Mouse (Mus musculus) mouse embryonic stem cell (cell line): ENCODE data around the gene Dicer1.

Experiments
- in situ Hi-C, 2 experiments: fragments of 300-500 bp; cut with MboI; formaldehyde crosslinking; loops; 1 replicate in 1 of 2; 3 replicates in 1 of 2; pipeline ENCODE4 v1.14.3; 2019 to 2020; ENCODE audit warnings: low sequenced_read_pairs in 2 of 2, low pct_unique_long_range_greater_than_20kb in 1 of 2, mixed read lengths in 1 of 2; ENCODE audit not compliant: unreplicated experiment in 1 of 2

The Dicer1 gene

DNA sequence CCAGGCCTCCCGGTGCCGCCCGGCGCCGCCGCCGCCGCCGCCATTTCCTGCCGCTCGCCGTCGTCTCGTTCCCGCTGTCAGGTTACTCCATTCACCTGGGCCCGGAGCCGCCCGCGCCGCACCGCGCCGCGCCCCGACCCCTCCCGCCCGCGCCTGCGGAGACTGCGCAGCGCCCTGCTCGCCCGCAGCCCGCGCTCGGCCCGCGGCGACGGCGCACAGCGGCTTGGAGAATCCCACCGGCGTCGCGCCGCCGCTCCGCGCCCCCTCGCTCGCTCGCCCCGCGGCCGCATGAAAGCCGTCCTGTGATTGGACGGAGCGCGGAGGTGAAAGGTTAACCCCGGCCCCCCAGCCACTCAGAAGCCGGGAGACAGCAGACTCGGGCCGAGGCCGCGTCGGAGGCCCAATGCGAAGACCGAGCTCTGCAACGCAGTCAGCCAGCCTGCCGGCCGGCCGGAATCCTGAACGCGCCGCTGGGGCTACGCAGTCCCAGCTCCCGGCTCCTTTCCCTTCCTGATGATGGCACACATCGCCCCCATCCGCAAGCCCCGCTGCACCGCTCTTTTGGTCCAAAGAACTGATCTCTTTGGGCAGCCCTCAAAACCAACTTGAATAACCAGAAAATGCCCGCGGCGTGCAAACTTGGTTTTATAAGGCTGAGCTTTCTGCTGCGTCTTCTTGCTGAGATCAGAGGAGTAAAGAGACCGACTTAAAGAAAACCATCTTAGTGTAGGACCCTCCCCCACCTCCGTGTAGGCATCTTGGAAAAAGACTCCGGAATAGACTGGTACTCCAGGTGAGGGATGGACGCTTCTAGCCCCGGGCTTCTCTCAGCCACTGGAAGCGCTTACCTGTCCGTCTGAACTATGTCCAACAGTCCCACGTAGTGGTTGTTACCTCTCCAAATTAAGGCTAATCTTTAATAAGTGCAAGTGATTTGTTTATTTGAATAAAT lies at the start of gene Dicer1:
TSS of gene Dicer1 (minus strand) at position 139 of the 952 bp plus-strand sequence.
- in situ Hi-C loops, result no loop called here

GRCm38 (mm10) chr12:104799365-104799764 lies 47.6 kb upstream of the Dicer1 start:
- in situ Hi-C loops, result no loop called here

DNA sequence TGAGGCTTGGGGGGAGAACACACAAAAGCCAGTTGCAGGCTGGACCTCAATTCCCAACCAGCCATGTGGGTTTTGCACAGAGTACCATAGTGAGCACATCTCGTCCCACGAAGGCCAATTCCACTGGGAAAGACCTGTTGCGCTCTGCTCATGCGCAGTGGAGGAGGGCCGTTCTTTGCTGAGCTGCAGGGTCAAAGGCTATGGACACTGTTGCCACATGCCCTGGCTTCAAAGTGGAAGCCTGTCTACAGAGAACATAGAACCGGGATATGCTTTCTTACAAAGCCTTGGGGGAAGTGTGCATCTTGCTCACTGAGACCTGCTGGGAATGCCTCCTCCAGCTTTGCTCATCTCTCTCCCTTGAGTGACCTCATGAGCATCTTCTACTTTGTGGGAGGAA lies 46.2 kb upstream of the Dicer1 start:
- in situ Hi-C loops, result no loop called here

GRCm38 (mm10) chr12:104796635-104797378 lies 45.1 kb upstream of the Dicer1 start:
- in situ Hi-C loops, result no loop called here

- in situ Hi-C loops, result no loop called here
These were observed 43.2 kb upstream of the Dicer1 start for GRCm38 (mm10) chr12:104794957-104795356.

DNA sequence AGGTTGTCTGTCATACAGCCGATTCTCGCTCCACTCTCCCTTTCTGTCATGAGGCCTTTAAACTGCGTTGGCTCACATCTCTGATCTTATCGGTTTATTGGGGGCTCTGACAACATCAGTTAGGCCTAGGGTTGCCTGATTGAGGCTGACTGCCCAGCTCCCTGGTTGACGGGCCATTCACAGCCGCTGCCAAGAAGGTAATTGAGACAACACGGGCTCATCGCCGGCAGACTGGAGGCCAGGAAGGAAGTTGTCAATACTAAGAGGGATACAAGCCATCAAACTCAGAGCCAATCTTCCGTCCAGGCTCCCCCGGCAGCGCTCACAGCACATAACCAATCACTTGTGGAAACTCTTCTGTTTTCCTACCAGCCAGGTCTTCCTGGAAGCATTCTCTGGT lies 41.7 kb upstream of the Dicer1 start:
- in situ Hi-C loops, result no loop called here

- in situ Hi-C loops, result no loop called here
These were observed 25.9 kb upstream of the Dicer1 start for GRCm38 (mm10) chr12:104777603-104778002.

DNA sequence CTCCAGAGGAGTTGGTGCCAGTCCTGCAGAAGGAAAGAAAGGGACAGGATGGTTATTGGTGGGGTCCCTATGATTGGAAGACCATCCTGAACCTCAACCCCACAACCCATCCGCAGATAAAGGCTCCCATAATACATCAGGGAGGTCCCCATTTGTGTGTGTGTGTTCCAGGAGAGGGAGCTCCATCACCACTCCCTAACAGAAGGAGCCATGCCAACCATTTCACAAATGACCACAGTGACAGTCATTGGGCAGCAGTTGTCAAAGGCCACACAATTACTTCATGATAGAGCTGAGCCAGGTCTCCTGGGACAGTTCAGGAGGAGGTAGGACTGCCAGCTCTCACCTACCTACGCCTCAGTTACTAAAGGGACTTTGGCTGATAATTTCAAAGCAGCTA lies 20.2 kb upstream of the Dicer1 start:
- in situ Hi-C loops, result no loop called here

DNA sequence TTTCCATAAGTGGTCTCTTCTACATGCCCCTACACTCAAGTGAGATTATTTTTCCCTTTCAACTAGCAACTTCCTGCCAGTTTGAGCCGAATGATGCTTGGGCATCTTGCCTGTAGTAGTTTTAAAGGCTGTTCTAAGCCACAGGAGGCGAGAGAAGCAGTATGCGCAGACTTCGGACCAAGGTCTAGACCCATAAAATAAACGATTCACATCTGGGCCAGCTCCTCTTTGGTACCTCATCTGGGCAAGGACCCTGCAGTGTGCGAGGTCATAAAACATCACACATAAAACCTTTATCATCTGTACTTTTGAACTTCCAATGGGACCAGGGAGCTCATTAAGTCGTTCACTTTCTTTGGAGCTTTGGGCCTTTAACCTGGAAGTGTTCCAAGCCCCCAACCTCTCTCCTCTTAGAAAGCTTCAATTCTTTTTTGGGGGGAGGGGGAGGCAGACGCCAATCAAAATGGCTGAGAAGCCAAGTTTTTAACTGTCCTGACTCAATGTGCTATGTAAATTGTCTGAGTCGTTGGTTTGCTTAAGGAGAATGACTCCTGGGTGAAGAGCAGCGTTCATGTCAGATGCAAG lies 17.5 kb upstream of the Dicer1 start:
- in situ Hi-C loops, result no loop called here

GRCm38 (mm10) chr12:104767183-104767582 lies 15.4 kb upstream of the Dicer1 start:
- in situ Hi-C loops, result no loop called here

DNA sequence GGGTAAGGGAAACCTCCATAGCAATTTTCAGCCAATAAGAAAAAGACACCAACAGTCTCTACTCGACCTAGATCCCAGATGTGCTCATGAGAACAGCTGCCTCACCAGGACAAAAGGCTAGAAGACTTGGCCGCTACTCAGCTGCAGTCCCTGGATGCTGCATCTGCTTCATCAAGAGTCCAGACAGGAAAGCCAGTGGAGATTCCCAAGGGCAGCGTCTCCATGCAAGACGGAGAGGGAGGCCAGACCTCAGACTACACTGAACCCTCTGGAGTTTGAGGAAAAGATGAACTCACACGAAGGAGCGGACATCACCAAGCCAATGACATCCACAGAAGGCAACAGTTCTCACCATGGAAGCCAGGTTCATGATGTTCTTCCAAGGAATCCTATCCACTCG lies 14.0 kb upstream of the Dicer1 start:
- in situ Hi-C loops, result no loop called here

GRCm38 (mm10) chr12:104765116-104765515 lies 13.4 kb upstream of the Dicer1 start:
- in situ Hi-C loops, result no loop called here

GRCm38 (mm10) chr12:104763918-104764317 lies 12.2 kb upstream of the Dicer1 start:
- in situ Hi-C loops, result no loop called here

GRCm38 (mm10) chr12:104761411-104761810 lies 9.7 kb upstream of the Dicer1 start:
- in situ Hi-C loops, result no loop called here

- in situ Hi-C loops, result no loop called here
These were observed 6.3 kb upstream of the Dicer1 start for GRCm38 (mm10) chr12:104758066-104758465.

DNA sequence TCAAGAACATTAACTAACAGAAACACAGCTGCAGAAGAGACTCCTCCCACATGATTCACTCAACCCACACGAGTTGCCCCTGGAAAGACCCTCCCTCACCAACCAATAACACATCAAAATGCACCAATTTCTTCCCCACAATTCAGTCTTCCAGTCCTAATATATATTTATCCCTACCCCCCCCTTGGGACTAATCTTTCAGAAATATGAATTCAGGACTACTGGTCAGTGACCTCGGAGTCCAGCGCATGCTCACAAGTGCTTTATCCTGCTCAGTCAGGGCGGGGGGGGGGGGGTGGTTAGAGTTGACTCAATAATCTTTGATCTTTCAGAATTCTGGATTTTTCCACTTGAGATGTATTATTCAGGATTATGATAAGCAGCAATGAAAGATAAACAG lies 1.9 kb upstream of the Dicer1 start:
- in situ Hi-C loops, result no loop called here

- in situ Hi-C loops, result no loop called here
These were observed 380 bp downstream of the Dicer1 start for GRCm38 (mm10) chr12:104751331-104751813.

DNA sequence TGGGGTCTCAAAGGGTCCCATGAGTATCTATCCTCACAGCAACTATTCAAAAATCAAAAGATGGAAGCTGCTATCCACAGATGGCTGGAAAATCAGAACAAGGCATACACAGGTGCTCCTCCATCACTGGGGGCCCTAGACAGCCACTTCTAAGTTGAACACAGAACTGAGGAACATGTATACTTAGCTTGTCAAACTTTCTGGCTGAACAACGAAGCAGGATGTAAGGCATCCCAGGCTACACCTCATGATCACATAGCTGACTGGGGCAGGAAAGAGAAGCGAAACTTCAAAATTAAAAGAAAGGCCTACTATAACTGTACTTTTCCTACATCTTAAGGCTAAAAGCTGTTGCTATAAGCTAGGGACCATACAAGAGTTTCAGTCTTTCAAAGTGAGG lies 2.8 kb downstream of the Dicer1 start:
- in situ Hi-C loops, result no loop called here

DNA sequence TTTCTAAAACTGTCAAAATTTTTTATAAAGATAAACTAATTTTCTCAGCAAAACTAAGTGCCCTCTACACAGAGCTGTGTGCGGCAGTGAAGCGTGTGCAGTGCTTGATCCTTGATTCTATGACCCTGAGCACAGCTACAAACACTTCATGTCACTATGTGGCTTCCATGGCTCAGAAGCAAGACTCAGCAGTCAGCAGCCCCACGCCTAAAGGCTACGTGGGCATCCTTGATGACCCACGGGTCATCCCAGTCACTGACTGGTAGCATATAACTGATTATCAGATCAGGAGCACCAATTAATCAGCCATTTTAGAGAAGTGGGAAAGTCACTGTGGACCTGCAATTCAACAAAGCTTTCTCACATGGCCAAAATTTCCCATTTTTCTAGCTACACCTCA lies 4.5 kb downstream of the Dicer1 start:
- in situ Hi-C loops, result no loop called here
